Mouse (Mus musculus) CD8-positive naive resting alpha-beta T cell, adult 2 months (primary cell): ENCODE measurements around the gene Hpse2.
A peak's percentile ranks its signal among the peaks of the same experiment; 100 is the strongest.

Experiments
- DNase-seq, 2 experiments: peaks; one replicate each; pipeline ENCODE4 v3.0.0; 2022; ENCODE audit warnings: low read depth in 2 of 2, low spot score in 2 of 2

Gene Hpse2

DNA sequence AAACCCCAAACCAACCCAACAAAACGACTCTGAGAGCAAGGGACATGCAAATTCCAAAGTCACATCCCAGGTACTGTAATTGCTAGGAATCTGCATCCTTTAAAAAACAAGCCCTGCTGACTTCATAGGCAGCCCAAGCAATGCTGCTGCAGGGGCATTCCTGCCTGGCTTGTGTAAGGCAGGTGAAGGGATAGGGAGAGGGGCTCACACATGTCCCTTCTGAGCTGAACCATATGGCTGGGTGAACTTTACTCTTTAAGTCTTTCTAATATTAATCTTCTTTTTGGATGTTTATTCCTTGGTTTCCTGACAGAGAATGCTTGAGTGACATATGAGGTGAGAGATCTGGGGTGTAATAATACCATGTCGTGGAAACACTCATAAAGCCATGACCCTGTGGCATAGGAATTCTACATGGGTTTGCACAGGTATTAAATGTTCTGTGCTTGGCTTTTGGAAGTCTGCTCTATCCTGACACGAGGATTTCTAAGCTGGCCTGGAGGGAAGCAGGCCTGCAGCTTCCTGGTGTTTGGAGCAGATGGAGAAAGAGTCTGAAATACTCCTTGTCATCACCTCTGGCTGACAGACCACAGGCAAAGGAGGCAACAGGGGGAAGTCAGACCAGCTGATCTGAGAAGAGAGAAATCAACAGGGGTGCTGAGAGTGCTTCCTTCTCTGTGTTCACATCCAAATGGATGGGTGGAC, 519.0 kb downstream of the Hpse2 start:
- DNase-seq: no peak

DNA sequence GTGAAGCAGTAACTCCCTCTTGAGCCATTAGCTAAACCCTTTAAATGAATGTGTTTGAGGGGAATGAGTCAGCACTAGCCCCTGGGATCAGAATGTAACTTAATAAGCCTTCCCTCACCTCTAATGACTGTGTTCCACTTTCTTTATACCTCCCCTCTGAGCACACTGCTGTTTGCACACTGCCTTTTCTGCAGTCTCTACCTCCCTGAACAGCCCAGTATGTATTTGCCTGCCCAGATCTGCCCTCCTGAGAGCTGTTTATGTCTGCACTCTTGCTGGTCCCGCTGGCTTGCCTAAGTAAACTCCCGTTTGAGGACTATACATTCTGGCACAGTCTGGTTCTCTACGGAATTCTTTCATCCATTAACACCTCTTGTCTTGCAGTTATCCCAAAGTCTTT, 525.1 kb downstream of the Hpse2 start:
- no peak for DNase-seq

DNA sequence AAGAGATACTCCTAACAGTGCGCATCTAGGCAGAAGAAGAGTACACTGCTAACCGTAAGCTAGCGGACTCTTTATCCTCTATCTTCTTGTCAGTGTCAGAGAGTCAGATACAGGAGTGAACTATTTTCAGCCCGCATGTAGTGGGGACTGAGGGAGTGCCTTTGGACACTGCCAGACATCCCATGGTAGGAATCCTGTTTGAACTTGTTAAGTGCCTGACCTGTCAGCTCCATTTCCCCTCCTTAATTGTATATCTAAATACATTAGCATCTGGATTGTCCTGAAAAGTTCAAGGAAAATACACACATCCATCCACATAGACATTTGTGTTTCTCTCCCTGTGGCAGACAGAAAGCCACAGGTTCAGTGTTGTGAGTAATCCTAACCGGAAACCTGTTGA, 531.1 kb downstream of the Hpse2 start:
- no peak for DNase-seq

DNA sequence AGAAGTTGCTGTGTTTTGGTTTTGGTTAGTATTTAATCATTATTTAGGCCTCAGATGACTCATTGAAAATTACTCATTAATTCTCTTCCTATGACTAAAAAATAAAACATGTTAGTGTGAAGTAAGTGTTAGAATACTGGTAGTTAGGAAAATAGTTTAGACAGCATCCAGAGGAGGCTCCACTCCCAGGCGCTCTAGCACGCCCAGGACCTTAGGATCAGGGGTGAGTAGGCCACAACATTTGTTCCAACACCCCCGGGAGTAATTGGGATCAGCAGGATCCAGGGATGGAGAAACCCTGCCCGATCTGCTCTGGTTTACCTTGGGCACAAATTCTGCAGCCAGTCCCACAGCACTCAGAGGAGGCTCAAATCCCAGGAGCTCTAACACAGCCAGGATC, 532.5 kb downstream of the Hpse2 start:
- DNase-seq: no peak

DNA sequence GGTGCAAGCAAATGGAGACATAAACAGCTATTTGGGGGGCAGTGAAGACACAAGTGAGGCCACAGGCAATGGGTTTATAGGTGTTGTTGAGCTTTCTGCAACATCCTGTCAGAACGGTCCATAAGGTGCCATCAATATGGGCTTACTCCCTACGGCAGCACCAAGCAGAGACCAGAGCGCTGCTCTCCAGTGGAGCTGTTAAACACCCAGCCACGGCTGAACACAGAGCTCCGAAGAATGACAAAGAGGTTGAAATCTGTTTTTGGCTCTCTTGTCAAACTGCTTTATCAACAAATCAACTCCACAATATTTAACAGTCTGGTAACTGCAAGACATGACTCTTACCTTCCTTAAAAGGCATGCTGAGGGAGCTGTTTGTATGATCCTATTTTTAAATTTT, 537.7 kb downstream of the Hpse2 start:
- no peak for DNase-seq

DNA sequence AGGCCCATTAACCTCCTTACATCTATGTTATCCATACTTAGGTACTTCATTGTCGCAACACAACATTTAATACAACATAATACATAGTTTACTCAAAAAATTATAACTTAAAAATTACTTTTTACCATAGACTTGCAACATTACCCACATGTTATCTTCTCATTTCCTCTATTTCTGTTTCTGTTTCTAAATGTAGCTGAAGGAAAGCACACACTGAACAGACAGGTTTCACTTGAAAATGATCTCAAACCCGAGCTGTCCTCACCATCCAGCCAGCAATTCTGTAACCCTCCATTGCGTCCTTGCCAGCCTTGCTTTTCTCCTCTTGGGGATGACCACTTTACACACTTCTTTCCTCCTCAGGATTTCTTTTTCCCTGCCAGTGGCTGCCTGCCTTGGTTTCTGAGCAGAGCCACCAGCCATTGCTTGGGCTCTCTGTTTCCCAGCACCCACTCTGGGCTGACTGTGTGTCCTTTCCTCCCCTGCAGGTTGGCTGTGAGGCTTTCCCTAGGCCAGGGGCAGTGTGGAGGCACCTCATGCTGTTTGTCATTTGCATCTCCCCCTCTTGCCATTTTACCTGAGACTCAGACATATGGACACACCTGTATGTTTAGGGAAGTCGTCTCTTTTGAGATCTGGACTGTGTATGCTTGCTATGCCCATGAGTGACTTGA, 548.4 kb downstream of the Hpse2 start:
- DNase-seq: no peak

DNA sequence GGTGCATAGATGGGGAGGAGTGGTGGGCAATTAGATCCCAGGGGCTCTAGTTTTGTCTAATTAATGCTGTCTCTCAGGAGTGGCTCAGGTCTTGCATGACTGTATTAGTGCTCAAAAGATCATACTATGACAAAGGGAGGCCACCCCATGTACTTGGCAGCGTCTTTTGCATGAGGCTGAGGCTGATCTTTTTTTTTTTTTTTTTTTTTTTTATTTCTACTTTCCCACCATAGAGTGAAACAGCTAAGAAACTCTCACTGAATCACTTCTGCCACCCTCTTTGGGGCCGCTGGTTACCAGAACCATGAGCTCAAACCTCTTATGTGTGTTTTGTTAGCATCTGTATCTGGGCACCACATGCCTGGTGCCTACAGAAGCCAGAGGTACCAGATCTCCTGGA, 549.0 kb downstream of the Hpse2 start:
- DNase-seq: no peak

DNA sequence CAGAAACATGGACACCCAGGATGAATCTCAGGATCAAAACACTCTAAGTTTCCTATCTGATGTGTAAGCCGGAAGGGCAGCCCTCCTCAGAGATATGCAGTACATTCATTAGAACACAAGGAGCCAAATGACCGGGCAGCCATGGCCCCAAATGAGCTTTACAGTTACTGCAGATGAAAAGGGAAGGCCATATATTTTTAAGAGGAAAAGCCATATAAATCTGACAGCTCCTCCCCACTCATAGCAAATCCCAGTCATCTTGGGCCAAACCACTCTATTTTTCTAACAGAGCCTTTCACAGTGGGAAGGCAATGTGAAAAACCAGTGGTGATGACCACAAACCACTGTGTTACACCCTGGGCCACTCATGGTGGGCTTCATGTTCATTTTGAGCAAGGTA, 549.9 kb downstream of the Hpse2 start:
- no peak for DNase-seq

DNA sequence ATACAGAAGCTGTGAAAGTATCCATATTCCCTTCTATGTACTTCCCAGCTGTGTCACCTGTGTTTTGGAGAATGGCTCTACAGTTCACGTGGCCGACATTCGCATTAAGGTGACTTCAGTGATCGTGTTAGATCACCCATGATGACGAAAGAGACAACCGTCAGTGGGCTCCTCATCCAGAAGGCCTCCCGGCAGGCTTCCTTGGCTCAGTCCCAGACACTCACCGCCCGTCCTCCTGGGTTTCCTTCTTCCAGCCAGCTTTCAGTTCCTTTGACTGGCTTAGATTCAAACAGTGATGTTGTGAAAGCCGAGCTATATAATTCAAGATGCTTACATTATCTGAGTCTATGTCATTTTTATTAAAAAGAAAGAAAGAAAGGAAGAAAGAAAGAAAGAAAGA, 550.6 kb downstream of the Hpse2 start:
- no peak for DNase-seq

DNA sequence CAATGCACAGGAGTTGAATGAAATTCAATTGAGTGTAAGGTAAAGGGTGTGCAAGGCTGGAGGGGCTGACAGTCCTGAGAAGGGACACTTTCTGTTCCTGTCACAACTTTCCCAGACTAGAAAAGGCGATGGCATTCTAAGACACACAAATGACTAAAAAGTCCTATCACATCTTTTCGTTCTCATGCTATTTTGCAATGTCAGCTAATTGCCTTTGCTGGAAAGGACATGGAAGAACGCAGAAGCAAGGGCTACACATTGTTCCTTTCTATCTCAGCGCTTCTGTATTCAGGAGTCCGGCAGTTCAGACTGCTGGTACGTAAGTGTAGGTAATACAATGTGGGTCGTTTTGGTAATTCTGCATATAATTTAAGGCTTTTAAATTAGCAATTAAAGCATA, 555.0 kb downstream of the Hpse2 start:
- no peak for DNase-seq

DNA sequence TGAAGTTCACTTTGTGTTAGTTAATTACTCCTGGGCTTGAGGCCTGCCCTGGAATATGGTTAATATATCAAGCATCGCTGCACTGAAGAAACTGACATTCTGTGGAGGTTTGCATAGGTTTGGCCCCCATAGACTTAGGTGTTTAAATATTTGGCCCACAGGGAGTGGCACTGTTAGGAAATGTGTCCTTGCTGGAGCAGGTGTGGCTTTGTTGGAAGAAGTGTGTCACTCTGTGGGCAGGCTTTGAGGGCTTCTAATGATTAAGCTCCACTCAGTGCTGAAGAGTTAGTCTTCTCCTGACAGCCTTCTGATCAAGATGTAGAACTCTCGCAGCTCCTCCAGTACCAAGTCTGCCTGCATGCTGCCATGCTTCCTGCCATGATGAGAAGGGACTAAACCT, 555.9 kb downstream of the Hpse2 start:
- no peak for DNase-seq

DNA sequence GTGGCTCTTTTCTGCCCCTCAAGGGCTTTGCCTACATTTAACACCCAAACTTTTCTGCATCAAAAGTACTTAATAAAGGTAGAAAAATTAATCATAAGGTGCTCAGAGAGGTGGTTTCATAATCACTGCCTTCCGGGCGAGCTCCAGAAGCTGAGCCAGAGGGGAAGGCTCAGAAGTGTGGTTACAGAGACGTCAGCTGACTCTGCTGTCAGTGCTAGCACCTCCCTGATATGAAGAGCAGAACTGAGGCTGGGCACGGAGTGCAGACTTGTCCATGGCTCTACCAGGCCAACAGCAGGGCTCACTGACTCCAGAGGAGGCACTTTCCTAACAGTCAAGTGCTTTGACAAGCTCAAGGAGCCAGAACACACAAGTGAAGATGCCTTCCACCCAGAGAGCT, 559.0 kb downstream of the Hpse2 start:
- DNase-seq: no peak

DNA sequence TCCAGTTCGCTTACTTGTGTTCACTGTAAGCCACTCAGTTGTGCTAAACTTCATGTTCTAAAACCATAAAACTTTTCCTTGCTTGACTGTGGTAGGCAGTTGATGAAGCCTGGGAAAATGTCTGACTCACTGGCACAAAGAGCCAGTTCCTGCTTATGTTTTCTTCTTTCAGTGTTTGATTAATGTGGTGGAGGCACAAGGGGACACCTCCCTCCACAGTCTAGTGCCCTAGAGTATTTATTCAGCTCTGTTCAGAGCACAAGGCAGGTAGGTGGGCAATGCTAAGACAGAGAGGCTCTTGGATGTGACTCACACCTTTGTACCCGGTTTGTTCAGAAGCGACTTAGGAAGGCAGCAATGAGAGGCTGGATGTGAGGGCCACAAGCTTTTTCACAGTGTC, 560.3 kb downstream of the Hpse2 start:
- no peak for DNase-seq

DNA sequence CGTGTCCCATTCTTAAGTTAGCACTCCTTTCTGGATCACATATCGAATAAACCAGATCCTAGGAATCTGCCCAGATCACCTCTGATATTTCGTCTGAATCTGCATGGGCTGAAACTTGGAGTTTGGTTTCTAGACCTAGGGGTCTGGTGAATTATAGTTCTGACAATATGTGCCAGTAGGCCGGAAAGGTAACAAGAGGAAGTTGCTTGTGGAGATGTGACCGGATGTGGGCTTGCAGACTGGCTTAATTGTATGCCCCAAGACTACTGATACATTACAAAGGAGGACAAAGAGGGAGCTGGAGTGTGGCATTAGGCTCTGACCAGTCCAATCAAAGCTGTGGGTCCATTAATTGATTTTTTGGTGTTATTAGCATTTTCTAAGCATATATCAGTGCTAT, 568.0 kb downstream of the Hpse2 start:
- no peak for DNase-seq

DNA sequence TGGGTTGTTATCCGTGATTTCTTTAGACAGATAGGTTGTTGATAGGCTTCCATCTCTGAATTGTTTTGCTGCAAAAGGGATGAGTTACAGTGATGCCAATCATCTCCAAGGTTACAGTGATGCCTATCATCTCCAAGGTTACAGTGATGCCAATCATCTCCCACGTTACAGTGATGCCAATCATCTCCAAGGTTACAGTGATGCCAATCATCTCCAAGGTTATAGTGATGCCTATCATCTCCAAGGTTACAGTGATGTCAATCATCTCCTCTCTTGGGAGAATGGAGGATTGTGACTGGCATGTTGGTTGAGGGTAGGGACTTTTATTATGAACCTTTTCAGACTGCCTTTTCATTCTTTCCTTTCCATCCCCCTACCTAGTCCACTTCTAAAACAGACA, 570.4 kb downstream of the Hpse2 start:
- DNase-seq: no peak

DNA sequence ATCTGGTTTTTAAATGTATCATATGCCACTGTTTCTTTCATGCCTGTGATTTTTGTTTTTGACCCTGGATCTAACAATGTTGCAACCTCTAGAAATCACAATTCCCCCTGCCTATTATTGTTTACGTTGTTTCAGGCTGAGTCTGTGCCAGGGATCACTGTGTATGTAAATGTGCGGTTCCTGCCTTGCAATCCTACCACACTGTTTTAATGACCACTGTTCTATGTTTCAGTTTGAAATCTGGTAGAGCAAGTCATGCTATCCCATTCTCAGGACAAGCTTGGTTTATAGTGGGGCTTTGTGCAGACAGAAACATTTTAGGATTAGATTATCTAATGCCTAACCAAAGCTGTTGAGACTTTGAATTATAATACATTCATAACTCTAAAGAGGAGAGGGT, 571.9 kb downstream of the Hpse2 start:
- no peak for DNase-seq

DNA sequence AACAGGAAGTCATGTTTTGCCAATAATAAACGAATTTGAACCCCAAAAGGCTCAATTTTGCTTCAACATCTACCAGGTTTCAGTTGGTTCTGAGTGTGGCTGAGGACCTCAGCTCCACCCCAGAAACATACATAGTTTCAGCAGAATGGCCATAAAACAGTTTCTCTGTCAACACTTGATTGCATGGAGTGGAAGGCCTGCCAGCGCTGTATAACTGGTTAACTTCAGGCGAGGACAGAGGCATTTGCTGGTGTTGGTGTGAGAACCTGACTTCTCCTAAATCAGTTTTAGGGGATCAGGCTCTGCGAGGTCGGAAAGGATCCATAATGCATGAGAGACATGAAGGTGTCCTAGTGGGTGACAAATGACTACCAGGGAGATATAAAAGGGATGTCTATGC, 578.0 kb downstream of the Hpse2 start:
- DNase-seq: no peak

DNA sequence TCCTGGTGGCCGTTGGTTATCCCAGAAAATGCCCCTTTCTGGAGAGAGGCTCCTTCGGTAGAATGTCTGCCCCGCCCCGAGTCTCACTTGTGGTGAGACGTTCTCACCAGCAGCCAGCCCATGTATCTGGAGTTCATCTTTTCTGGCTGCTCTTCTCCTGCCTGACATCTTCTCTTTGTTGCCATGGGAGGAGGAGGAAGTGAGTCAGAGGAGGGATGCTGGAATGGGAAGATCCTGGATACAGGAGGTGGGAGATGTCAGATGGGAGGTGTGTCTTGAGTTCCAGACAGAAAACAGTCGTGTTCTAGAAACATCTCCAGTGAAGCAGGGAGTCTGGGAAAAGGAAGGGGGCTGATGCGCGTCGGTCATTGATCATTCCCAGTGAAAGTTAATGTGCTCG, 578.7 kb downstream of the Hpse2 start:
- DNase-seq: no peak

DNA sequence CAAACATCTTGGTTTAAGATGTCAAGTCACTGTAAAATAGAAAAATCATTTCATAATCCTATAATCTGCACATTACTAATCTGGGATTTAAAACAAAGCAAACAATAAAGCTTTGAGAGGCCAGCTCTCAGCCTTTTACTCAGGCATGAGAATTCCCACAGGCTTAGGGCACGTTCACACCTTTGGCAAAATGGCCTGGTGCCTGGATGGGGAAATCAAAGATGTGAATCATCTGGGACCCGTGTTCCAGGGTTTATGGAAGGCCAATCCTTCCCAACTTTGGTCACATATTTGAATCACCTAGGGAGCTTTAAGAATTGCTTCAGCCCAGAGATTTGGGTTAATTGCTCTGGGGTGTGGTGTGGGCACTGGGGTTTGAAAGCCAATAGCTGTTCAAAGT, 590.3 kb downstream of the Hpse2 start:
- no peak for DNase-seq

DNA sequence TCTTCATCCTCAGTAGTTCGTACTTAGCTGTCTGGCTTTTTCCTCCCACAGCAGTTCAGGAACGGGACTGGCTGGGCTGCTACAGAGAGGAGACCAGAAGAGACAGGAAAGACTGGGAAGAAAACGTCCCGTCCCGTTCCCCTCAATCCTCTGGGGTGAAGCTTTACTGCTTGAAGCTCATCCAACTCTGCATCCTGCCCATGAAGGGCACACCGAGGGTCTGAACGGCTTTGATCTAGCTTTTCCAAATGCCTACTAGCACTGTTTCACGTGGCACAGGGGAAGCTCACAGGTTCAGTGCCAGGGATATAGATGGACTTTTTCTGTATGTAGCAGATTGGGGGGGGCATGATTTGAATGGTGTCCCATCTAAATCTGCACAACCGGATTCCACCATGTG, 592.4 kb downstream of the Hpse2 start:
- no peak for DNase-seq

DNA sequence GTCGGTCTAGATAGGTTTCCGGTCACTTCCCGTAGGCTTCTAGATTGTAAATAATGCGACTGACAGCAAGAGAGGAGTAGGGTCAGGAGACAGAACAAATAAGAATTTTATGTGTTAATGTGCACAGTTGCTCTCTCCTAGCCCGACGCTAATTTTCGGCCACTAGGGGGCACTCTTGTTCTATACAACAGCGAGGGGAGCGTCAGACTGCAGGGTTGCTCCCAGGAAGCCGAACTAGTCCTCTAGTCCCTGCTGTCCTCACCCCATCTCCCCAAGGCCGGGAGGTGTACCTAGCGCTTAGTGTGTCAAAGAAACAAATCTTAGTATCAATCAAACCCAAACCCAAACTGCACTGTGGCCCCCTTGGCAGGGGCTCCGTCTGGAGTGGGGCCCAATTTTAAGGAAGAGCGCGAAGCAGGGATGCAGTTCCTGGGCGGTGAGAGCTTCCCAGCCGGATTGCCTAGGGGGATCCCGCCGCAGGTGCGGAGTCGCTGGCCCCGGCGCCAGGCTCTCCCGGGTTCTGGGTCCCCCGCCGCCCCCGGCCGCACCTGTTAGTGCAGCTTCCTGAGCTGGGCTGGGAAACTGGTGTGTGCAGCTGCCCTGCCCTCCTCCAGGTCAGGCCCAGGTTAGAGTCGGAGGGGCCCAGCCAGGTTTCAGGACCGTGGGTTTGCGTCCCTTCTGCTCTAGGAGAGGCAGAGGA, 593.1 kb downstream of the Hpse2 start:
- peak; percentile 70 to 73 for DNase-seq

DNA sequence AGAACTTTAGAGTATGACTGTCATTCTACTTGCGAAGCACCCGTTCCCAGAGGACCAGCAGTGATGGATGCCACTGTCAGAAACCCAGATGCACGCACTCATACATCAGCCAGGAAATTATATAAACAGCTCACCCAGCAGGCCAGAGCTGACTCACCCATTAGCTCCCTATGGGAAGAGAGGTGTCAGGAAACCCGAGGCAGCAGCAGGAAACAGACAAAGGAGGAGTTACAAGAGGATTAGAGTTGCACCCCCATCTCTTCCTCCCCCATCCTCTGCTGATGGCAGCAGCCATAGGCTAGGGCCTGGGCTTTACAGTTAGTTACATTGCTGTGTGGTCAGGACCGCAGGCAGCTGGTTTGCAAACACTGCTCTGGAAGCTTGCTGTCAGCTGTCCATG, 599.8 kb downstream of the Hpse2 start:
- DNase-seq: no peak
